In the genomic region with DNA sequence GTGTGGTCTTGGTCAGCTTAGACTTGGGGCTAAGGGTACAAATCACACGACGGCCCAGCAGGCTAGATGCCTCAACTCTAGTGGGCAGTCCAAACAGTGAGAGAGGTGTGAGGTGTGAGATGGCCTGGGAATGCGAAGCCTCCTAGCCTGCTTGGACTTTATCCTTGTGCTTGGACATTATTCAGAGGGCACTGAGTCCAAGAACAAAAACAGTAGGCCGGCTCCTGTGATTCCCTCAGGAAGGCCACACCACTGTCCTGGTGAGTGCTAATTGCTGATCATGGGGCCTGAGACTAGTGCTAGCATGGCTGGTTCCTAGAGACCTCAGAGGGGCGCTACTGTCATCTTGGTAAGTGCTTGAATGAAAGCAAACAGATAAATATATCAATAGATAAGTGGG, we compare ENCODE assay signal across 28 mouse cellular contexts. TPM values are rescaled to one million over a fixed set of nuclear protein-coding genes. Genes with fewer than 3 reads are reported as not detected.
DNase-seq lines count a peak whose midpoint lies in the region; ATAC-seq and TF ChIP-seq lines count a peak whose summit lies in the region.
"Had no signal": no experiment of that assay in that cellular context is flagged by ENCODE, and none has a peak within 500 bp of the region (broad histone marks: within the 10 kb centered on the region; RNA-seq: fewer than 3 reads in every experiment).

No protein-coding gene starts in this region.

- TF ChIP-seq CTCF in cerebellum, adult 2 months (IDR thresholded peaks at IDR 0.05; ENCODE audit: borderline replicate concordance, insufficient read depth, low read depth, low read length) = no peak
- no peak for TF ChIP-seq CTCF in kidney, adult 2 months (conservative IDR thresholded peaks at IDR 0.05; ENCODE audit: insufficient read depth, insufficient read length, low read depth, low read length)

- DNase-seq in cerebellum, adult 2 months = no peak
- DNase-seq in kidney, adult 2 months = peak; percentile 94
- peak; percentile 56 for DNase-seq in kidney, postnatal 10 days
- no peak for DNase-seq in spleen, postnatal 36 days (ENCODE audit: low spot score in 2 of 2)
- no peak for DNase-seq in thymus, postnatal 0 days (ENCODE audit: low spot score)
- no peak for DNase-seq in midbrain, embryonic 10.5 days (ENCODE audit: low spot score)
- DNase-seq: adrenal gland, postnatal 10 days; cerebellum, adult 9-11 months; gastrocnemius, postnatal 10 days; heart, adult 18-20 months; heart, postnatal 10 days; layer of hippocampus, postnatal 36 days; lung, postnatal 10 days; midbrain, embryonic 14.5 days; retina, postnatal 1 day; right cerebral cortex, postnatal 25 days had no signal

- H3K27ac ChIP-seq in cerebellum, adult 2 months (ENCODE audit: insufficient read depth, low read length) = peak overlapping the region; percentile 16; the same call in 1 of the 2 replicates
- H3K27ac ChIP-seq in kidney, adult 2 months (ENCODE audit: insufficient read depth, low read depth, low read length) = peak overlapping the region; percentile 88
- H3K27ac ChIP-seq in stomach, embryonic 16.5 days (ENCODE audit: low read length) = 0 out of 2 replicates have a peak overlapping the region, but pooled peaks have one; percentile 13
- no peak overlapping the region for H3K27ac ChIP-seq in midbrain, embryonic 10.5 days (replicated peaks)
- H3K27ac ChIP-seq: embryonic facial prominence, embryonic 15.5 days; neural tube, embryonic 13.5 days had no signal

- ATAC-seq in cerebellum, adult (ENCODE audit: insufficient number of reproducible peaks, low FRiP score, low TSS enrichment) = no peak
- no peak for ATAC-seq in stomach, embryonic 16.5 days (ENCODE audit: insufficient read depth, low FRiP score)
- ATAC-seq: forebrain, embryonic 14.5 days had no signal

- no peak overlapping the region for H3K4me2 ChIP-seq in stomach, embryonic 16.5 days (ENCODE audit: low read depth, low read length)
- H3K4me2 ChIP-seq: embryonic facial prominence, embryonic 15.5 days; heart, embryonic 12.5 days; neural tube, embryonic 13.5 days had no signal

- no peak overlapping the region for H3K4me3 ChIP-seq in cerebellum, adult 2 months (replicated peaks; ENCODE audit: insufficient read depth, low read depth, low read length)
- H3K4me3 ChIP-seq in kidney, adult 2 months (ENCODE audit: insufficient read depth, low read depth, low read length) = peak overlapping the region; percentile 52
- no peak overlapping the region for H3K4me3 ChIP-seq in stomach, embryonic 16.5 days (replicated peaks; ENCODE audit: low read length)
- H3K4me3 ChIP-seq in midbrain, embryonic 10.5 days = no peak overlapping the region
- H3K4me3 ChIP-seq: embryonic facial prominence, embryonic 15.5 days; heart, embryonic 12.5 days; neural tube, embryonic 13.5 days had no signal

- H3K9me3 ChIP-seq in stomach, embryonic 16.5 days (replicated peaks; ENCODE audit: control insufficient read depth, low read length) = no peaks in the 10 kb centered on the region
- no peaks in the 10 kb centered on the region for H3K9me3 ChIP-seq in midbrain, embryonic 10.5 days (replicated peaks)
- H3K9me3 ChIP-seq: embryonic facial prominence, embryonic 15.5 days; heart, embryonic 12.5 days; neural tube, embryonic 13.5 days had no signal

- no peaks in the 10 kb centered on the region for H3K36me3 ChIP-seq in kidney, adult 2 months (ENCODE audit: control insufficient read depth, insufficient read depth, low read length)
- H3K36me3 ChIP-seq in stomach, embryonic 16.5 days (ENCODE audit: control insufficient read depth, insufficient read depth, low read length) = no peaks in the 10 kb centered on the region
- H3K36me3 ChIP-seq in midbrain, embryonic 10.5 days = no peaks in the 10 kb centered on the region
- H3K36me3 ChIP-seq: embryonic facial prominence, embryonic 15.5 days; heart, embryonic 12.5 days; neural tube, embryonic 13.5 days had no signal

- no peak overlapping the region for H3K9ac ChIP-seq in stomach, embryonic 16.5 days (ENCODE audit: low read length)
- H3K9ac ChIP-seq: embryonic facial prominence, embryonic 15.5 days; heart, embryonic 12.5 days; neural tube, embryonic 13.5 days had no signal

- no peak for TF ChIP-seq POLR2A in cerebellum, adult 2 months (IDR thresholded peaks at IDR 0.05; ENCODE audit: borderline replicate concordance, insufficient read depth, low read length)
- no peak for TF ChIP-seq POLR2A in kidney, adult 2 months (IDR thresholded peaks at IDR 0.05; ENCODE audit: low read depth, low read length)

- H3K27me3 ChIP-seq in cerebellum, adult 2 months (ENCODE audit: control insufficient read depth, insufficient read depth, low read length) = no peaks in the 10 kb centered on the region
- H3K27me3 ChIP-seq in kidney, adult 2 months (replicated peaks; ENCODE audit: control insufficient read depth, insufficient read depth, low read length) = no peaks in the 10 kb centered on the region
- H3K27me3 ChIP-seq in stomach, embryonic 16.5 days (ENCODE audit: control insufficient read depth, insufficient read depth, low read length) = no peaks in the 10 kb centered on the region
- no peaks in the 10 kb centered on the region for H3K27me3 ChIP-seq in midbrain, embryonic 10.5 days (ENCODE audit: low read depth, poor library complexity, severe bottlenecking)
- H3K27me3 ChIP-seq: embryonic facial prominence, embryonic 15.5 days; heart, embryonic 12.5 days; neural tube, embryonic 13.5 days had no signal

- WGBS in cerebellum, adult 2 months = 45% methylated on average over 5 of the region's 5 CpGs
- 56% methylated on average over 5 of the region's 5 CpGs for WGBS in kidney, adult 2 months
- WGBS in stomach, embryonic 16.5 days = 67% methylated on average over 5 of the region's 5 CpGs
- 80% methylated on average over 5 of the region's 5 CpGs for WGBS in midbrain, embryonic 10.5 days

- peaks cover 58% of the 10 kb centered on the region for H3K4me1 ChIP-seq in cerebellum, adult 2 months (ENCODE audit: control insufficient read depth, insufficient read depth, low read length)
- peaks cover 39% of the 10 kb centered on the region for H3K4me1 ChIP-seq in kidney, adult 2 months (ENCODE audit: control insufficient read depth, insufficient read depth, low read length)
- peaks cover 35% of the 10 kb centered on the region for H3K4me1 ChIP-seq in stomach, embryonic 16.5 days (ENCODE audit: control insufficient read depth, insufficient read depth, low read length)
- H3K4me1 ChIP-seq in midbrain, embryonic 10.5 days = peaks cover 17% of the 10 kb centered on the region

RNA-seq across cellular contexts. Expression of a gene that starts 15.4 kb away (rescaled TPM):
- polyA plus RNA-seq in cerebellum, adult 2 months (2012; rRNA removed) = 106 and 114 TPM in 2 replicates
- polyA plus RNA-seq in kidney, adult 2 months (2012; rRNA removed) = 70.5 and 77.1 TPM in 2 replicates
- 8.7 and 10.5 TPM in 2 replicates for polyA plus RNA-seq in stomach, embryonic 16.5 days (2015; fragmentation: Nextera tagmentation; extraction: Ambion mirVana)
- 4.7 and 5.0 TPM in 2 replicates for polyA plus RNA-seq in thymus, postnatal 0 days (2015; fragmentation: Nextera tagmentation; extraction: Ambion mirVana)
- 5.9 and 7.8 TPM in 2 replicates for polyA plus RNA-seq in midbrain, embryonic 10.5 days (2016; fragmentation: Nextera tagmentation; extraction: Ambion mirVana)

RNA-seq across cellular contexts. Expression of a gene that starts 44.9 kb away (rescaled TPM):
- 18.4 and 19.6 TPM in 2 replicates for polyA plus RNA-seq in cerebellum, adult 2 months (2012; rRNA removed)
- polyA plus RNA-seq in kidney, adult 2 months (2012; rRNA removed) = 16.3 and 16.9 TPM in 2 replicates
- 29.3 and 30.4 TPM in 2 replicates for polyA plus RNA-seq in stomach, embryonic 16.5 days (2015; fragmentation: Nextera tagmentation; extraction: Ambion mirVana)
- polyA plus RNA-seq in thymus, postnatal 0 days (2015; fragmentation: Nextera tagmentation; extraction: Ambion mirVana) = 25.3 and 27.7 TPM in 2 replicates
- 39.7 and 45.1 TPM in 2 replicates for polyA plus RNA-seq in midbrain, embryonic 10.5 days (2016; fragmentation: Nextera tagmentation; extraction: Ambion mirVana)

RNA-seq across cellular contexts. Expression of a gene that starts 46.7 kb away (rescaled TPM):
- polyA plus RNA-seq in cerebellum, adult 2 months (2012; rRNA removed) = not detected in 2 replicates
- not detected in 2 replicates for polyA plus RNA-seq in kidney, adult 2 months (2012; rRNA removed)
- polyA plus RNA-seq in stomach, embryonic 16.5 days (2015; fragmentation: Nextera tagmentation; extraction: Ambion mirVana) = 1.2 TPM in 1 of 2 replicates, not detected in the other
- polyA plus RNA-seq in thymus, postnatal 0 days (2015; fragmentation: Nextera tagmentation; extraction: Ambion mirVana) = not detected in 2 replicates
- polyA plus RNA-seq in midbrain, embryonic 10.5 days (2016; fragmentation: Nextera tagmentation; extraction: Ambion mirVana) = 5.0 and 6.8 TPM in 2 replicates
- polyA plus RNA-seq: brain, embryonic 14.5 days; embryonic facial prominence, embryonic 15.5 days; forebrain, embryonic 14.5 days; hindbrain, embryonic 11.5 days; limb, embryonic 11.5 days; liver, adult 2 months; liver, embryonic 16.5 days; urinary bladder, adult 2 months had no signal

RNA-seq across cellular contexts. Expression of a gene that starts 56.0 kb away (rescaled TPM):
- 50.0 and 50.2 TPM in 2 replicates for polyA plus RNA-seq in cerebellum, adult 2 months (2012; rRNA removed)
- polyA plus RNA-seq in kidney, adult 2 months (2012; rRNA removed) = 26.7 and 28.5 TPM in 2 replicates
- 29.3 and 35.6 TPM in 2 replicates for polyA plus RNA-seq in stomach, embryonic 16.5 days (2015; fragmentation: Nextera tagmentation; extraction: Ambion mirVana)
- polyA plus RNA-seq in thymus, postnatal 0 days (2015; fragmentation: Nextera tagmentation; extraction: Ambion mirVana) = 37.3 and 38.2 TPM in 2 replicates
- polyA plus RNA-seq in midbrain, embryonic 10.5 days (2016; fragmentation: Nextera tagmentation; extraction: Ambion mirVana) = 40.0 and 48.9 TPM in 2 replicates

Comparison
In these comparisons a context has a peak if more than half of its experiments do, and no peak if none do; other contexts are left out.
1. DNase-seq: peak in kidney, adult 2 months (single experiment) and kidney, postnatal 10 days (single experiment); none in cerebellum, adult 2 months (0 of 2), spleen, postnatal 36 days (0 of 2), thymus, postnatal 0 days (single experiment) and midbrain, embryonic 10.5 days (single experiment).